Mouse (Mus musculus): ENCODE measurements around the gene Ttc30a1.

DNA sequence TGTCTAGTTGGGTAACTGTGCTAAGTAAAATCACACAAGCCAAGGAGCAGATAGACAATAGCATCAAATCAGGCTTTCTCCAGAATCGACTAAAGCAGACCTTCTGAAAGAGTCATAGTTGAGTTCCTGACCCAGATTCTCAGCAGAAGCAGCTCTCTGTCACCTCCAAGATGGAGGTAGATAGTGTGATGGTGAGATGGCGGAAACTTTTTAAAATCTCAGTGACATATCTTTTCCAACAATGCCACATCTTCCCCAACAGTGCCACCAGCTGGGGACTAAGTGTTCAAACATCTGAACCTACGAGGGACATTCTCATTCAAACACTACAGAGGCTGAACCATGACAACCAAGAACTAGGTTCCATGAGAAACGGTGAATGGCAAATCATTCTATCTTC, 859 bp upstream of the Ttc30a1 start:
- TF ChIP-seq CTCF (IDR thresholded peaks at IDR 0.05; ENCODE audit: extremely low read depth, insufficient read depth, insufficient read length, insufficient replicate concordance) (no peak), POLR2A (IDR thresholded peaks at IDR 0.05; ENCODE audit: low read depth, low read length) (no peak)
